8 mouse cellular contexts compared by ENCODE assay signal in the genomic region with DNA sequence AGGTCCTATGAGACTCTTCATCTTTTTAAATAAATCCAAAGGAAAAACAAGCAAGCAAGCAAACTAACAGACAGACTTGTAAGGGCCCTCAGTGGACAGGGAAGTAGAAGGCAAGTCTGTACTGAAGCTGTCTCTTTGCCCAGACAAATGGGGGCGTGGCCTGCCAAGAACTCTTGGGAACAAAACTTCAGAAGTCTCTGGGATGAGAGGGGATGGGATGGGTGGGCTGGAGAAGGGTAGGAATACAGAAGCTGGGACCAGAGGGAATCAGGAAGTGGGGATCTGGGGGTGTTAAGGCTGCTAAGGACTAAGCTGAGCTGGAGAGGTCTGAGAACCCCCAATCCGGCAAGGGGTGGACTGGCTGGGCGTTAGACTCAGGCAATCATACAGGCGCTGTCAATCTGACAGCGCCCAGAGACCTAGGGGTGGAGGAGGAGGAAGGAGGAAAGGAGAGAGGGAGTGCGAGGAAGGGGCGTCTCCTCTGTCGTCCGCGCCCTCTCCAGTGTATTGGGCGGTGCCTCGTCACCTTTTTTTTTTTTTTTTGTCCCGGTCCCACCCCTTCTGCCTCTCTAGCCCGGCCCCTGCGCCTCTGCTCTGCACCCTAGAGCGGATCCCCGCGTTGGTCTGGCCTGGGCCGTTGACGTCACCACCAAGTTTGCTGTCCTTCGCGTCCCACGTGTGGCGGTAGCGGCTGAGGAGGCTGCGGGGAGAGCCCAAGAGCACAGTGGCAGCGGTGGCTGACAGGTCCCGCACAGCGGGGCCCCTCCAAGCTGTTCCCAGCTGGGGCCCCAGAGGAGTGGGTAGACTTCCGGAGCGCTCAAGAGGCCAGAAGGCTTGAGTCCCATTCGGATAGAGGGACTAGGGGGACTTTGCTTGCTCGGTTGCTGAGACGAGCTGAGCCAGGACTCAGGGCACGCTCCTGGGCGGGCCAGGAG. TPM values are rescaled to one million over a fixed set of nuclear protein-coding genes. Genes with fewer than 3 reads are reported as not detected.
DNase-seq lines count a peak whose midpoint lies in the region; ATAC-seq and TF ChIP-seq lines count a peak whose summit lies in the region.

A gene (plus strand): TSS at position 722 of the 935 bp plus-strand sequence.

- H3K9ac ChIP-seq in heart, embryonic 14.5 days (ENCODE audit: low read length) = peak within 1 kb of the TSS; percentile 64
- H3K9ac ChIP-seq in kidney, embryonic 16.5 days (replicated peaks; ENCODE audit: low read length) = peak within 1 kb of the TSS; percentile 81
- peak within 1 kb of the TSS; percentile 72 for H3K9ac ChIP-seq in lung, embryonic 16.5 days (ENCODE audit: low read length)

- H3K4me3 ChIP-seq in spleen, adult 2 months (ENCODE audit: extremely low read depth, insufficient read depth, insufficient read length) = peak within 1 kb of the TSS; percentile 41
- H3K4me3 ChIP-seq in forebrain, embryonic 10.5 days = peak within 1 kb of the TSS; percentile 64
- H3K4me3 ChIP-seq in heart, embryonic 14.5 days (ENCODE audit: control insufficient read depth in 1 of 2, insufficient read depth in 1 of 2, low read depth in 1 of 2, low read length in 2 of 2) = peak within 1 kb of the TSS; percentile 54
- peak within 1 kb of the TSS; percentile 64 for H3K4me3 ChIP-seq in kidney, embryonic 16.5 days (ENCODE audit: low read length)
- H3K4me3 ChIP-seq in lung, embryonic 16.5 days (ENCODE audit: low read length) = peak within 1 kb of the TSS; percentile 49

- ATAC-seq in heart, embryonic 14.5 days (ENCODE audit: insufficient number of reproducible peaks, insufficient read depth, low FRiP score, low read depth) = peak; percentile 76
- ATAC-seq in kidney, embryonic 16.5 days (ENCODE audit: low FRiP score, low TSS enrichment) = peak; percentile 92
- peak; percentile 90 for ATAC-seq in lung, embryonic 16.5 days (ENCODE audit: low read depth)

- H3K9me3 ChIP-seq in forebrain, embryonic 10.5 days = no peaks in the 10 kb centered on the region
- H3K9me3 ChIP-seq in heart, embryonic 14.5 days (ENCODE audit: control insufficient read depth, low read length) = no peaks in the 10 kb centered on the region
- no peaks in the 10 kb centered on the region for H3K9me3 ChIP-seq in kidney, embryonic 16.5 days (ENCODE audit: low read length)
- no peaks in the 10 kb centered on the region for H3K9me3 ChIP-seq in lung, embryonic 16.5 days (ENCODE audit: control insufficient read depth, low read length)

- no peak for TF ChIP-seq CTCF in spleen, adult 2 months (IDR thresholded peaks at IDR 0.05; ENCODE audit: extremely low read depth, insufficient read depth, insufficient read length, insufficient replicate concordance)

- peaks cover 13% of the 10 kb centered on the region for H3K27me3 ChIP-seq in spleen, adult 2 months (ENCODE audit: control insufficient read depth, insufficient read depth, low read length)
- H3K27me3 ChIP-seq in forebrain, embryonic 10.5 days (ENCODE audit: poor library complexity, severe bottlenecking) = peaks cover 79% of the 10 kb centered on the region
- peaks cover 35% of the 10 kb centered on the region for H3K27me3 ChIP-seq in heart, embryonic 14.5 days (ENCODE audit: control insufficient read depth, insufficient read depth, low read length)
- H3K27me3 ChIP-seq in kidney, embryonic 16.5 days (ENCODE audit: insufficient read depth, low read length) = peaks cover 34% of the 10 kb centered on the region
- peaks cover 22% of the 10 kb centered on the region for H3K27me3 ChIP-seq in lung, embryonic 16.5 days (ENCODE audit: control insufficient read depth, insufficient read depth, low read depth, low read length)

- no peak for TF ChIP-seq POLR2A in spleen, adult 2 months (IDR thresholded peaks at IDR 0.05; ENCODE audit: low read depth, low read length)

- DNase-seq in spleen, adult 2 months (ENCODE audit: low read depth in 1 of 2, low spot score in 2 of 2) = peak in 1 of 2 experiments; percentile 8
- no peak for DNase-seq in spleen, postnatal 14 days (ENCODE audit: low spot score in 2 of 2)
- peak; percentile 80 for DNase-seq in forebrain, embryonic 10.5 days (ENCODE audit: extremely low spot score, low spot score)
- peak; percentile 46 for DNase-seq in ovary, postnatal 10 days (ENCODE audit: low spot score)
- DNase-seq in urinary bladder, postnatal 4 days (ENCODE audit: low spot score in 2 of 2) = peak; percentile 63 to 65

- WGBS in spleen, adult 2 months = 2% methylated on average over 34 of the region's 36 CpGs
- 0% methylated on average over 33 of the region's 36 CpGs for WGBS in forebrain, embryonic 10.5 days
- under 1% methylated on average over 28 of the region's 36 CpGs for WGBS in heart, embryonic 14.5 days
- under 1% methylated on average over 34 of the region's 36 CpGs for WGBS in kidney, embryonic 16.5 days
- whole genome bisulfite sequencing in lung, embryonic 16.5 days = 0% methylated on average over 36 of the region's 36 CpGs

- H3K4me2 ChIP-seq in heart, embryonic 14.5 days (ENCODE audit: low read length) = peak within 1 kb of the TSS; percentile 84
- peak within 1 kb of the TSS; percentile 98 for H3K4me2 ChIP-seq in kidney, embryonic 16.5 days (replicated peaks; ENCODE audit: low read depth, low read length)
- peak within 1 kb of the TSS; percentile 98 for H3K4me2 ChIP-seq in lung, embryonic 16.5 days (ENCODE audit: low read depth, low read length)

- peaks cover 2% of the 10 kb centered on the region; the same call in 1 of the 2 replicates for H3K4me1 ChIP-seq in spleen, adult 2 months (ENCODE audit: control insufficient read depth, insufficient read depth, insufficient read length)
- peaks cover 41% of the 10 kb centered on the region for H3K4me1 ChIP-seq in forebrain, embryonic 10.5 days
- peaks cover 2 to 8% of the 10 kb centered on the region in 2 experiments; a peak in 2 of 4 replicates for H3K4me1 ChIP-seq in heart, embryonic 14.5 days (ENCODE audit: control insufficient read depth in 2 of 2, insufficient read depth in 2 of 2, low read length in 2 of 2)
- H3K4me1 ChIP-seq in kidney, embryonic 16.5 days (ENCODE audit: insufficient read depth, low read length) = peaks cover 11% of the 10 kb centered on the region
- H3K4me1 ChIP-seq in lung, embryonic 16.5 days (replicated peaks; ENCODE audit: control insufficient read depth, insufficient read depth, low read length) = peaks cover 10% of the 10 kb centered on the region

- no peaks in the 10 kb centered on the region for H3K36me3 ChIP-seq in spleen, adult 2 months (ENCODE audit: control insufficient read depth, insufficient read depth, low read length)
- H3K36me3 ChIP-seq in forebrain, embryonic 10.5 days (replicated peaks) = no peaks in the 10 kb centered on the region
- H3K36me3 ChIP-seq in heart, embryonic 14.5 days (ENCODE audit: control insufficient read depth, insufficient read depth, low read length) = no peaks in the 10 kb centered on the region
- H3K36me3 ChIP-seq in kidney, embryonic 16.5 days (ENCODE audit: insufficient read depth, low read length) = no peaks in the 10 kb centered on the region
- no peaks in the 10 kb centered on the region for H3K36me3 ChIP-seq in lung, embryonic 16.5 days (ENCODE audit: control insufficient read depth, insufficient read depth, low read length)

- H3K27ac ChIP-seq in spleen, adult 2 months (ENCODE audit: insufficient read depth, low read length) = peak within 1 kb of the TSS; percentile 48
- peak within 1 kb of the TSS; percentile 87 for H3K27ac ChIP-seq in forebrain, embryonic 10.5 days
- no peak within 1 kb of the TSS for H3K27ac ChIP-seq in heart, embryonic 14.5 days (replicated peaks in 1 of 2; ENCODE audit: control insufficient read depth in 1 of 2, insufficient read depth in 1 of 2, low read depth in 2 of 2, low read length in 2 of 2)
- H3K27ac ChIP-seq in kidney, embryonic 16.5 days (ENCODE audit: low read length) = peak within 1 kb of the TSS; percentile 47
- peak within 1 kb of the TSS; percentile 8; the same call in 1 of the 2 replicates for H3K27ac ChIP-seq in lung, embryonic 16.5 days (ENCODE audit: low read length)

RNA-seq across cellular contexts. Expression of the gene that starts here (rescaled TPM):
- polyA plus RNA-seq in spleen, adult 2 months (2012; rRNA removed) = 3.8 and 7.0 TPM in 2 replicates
- polyA plus RNA-seq in forebrain, embryonic 10.5 days (2016; fragmentation: Nextera tagmentation; extraction: Ambion mirVana) = 0.72 and 1.0 TPM in 2 replicates
- 0.61 and 0.88 TPM in 2 replicates for polyA plus RNA-seq in heart, embryonic 14.5 days (2014; fragmentation: Nextera tagmentation; extraction: Ambion mirVana)
- polyA plus RNA-seq in kidney, embryonic 16.5 days (2015; fragmentation: Nextera tagmentation; extraction: Ambion mirVana) = 1.6 and 1.9 TPM in 2 replicates
- 0.38 and 0.50 TPM in 2 replicates for polyA plus RNA-seq in lung, embryonic 16.5 days (2015; fragmentation: Nextera tagmentation; extraction: Ambion mirVana)

Comparison
In these comparisons a context has a peak if more than half of its experiments do, and no peak if none do; other contexts are left out.
1. Peak in ATAC-seq, H3K4me3 ChIP-seq, H3K9ac ChIP-seq and H3K4me2 ChIP-seq in heart, embryonic 14.5 days; RNA of the gene not detected or under 1 TPM.
2. Peak in ATAC-seq, H3K4me3 ChIP-seq, H3K27ac ChIP-seq, H3K9ac ChIP-seq and H3K4me2 ChIP-seq in lung, embryonic 16.5 days; RNA of the gene not detected or under 1 TPM.
3. DNase-seq: peak in forebrain, embryonic 10.5 days (single experiment), ovary, postnatal 10 days (single experiment) and urinary bladder, postnatal 4 days (2 of 2); none in spleen, postnatal 14 days (0 of 2).
4. H3K27ac ChIP-seq: peak in spleen, adult 2 months (single experiment), forebrain, embryonic 10.5 days (single experiment) and kidney, embryonic 16.5 days (single experiment); none in heart, embryonic 14.5 days (0 of 2).
5. Peak in every context shown above with its lines, with median percentiles within 50 percentile points of each other: H3K4me3 ChIP-seq, ATAC-seq, H3K4me2 ChIP-seq and H3K9ac ChIP-seq.